Mouse (Mus musculus): ENCODE results near the gene Vegfc. TPM values are rescaled to one million over a fixed set of nuclear protein-coding genes. Genes with fewer than 3 reads are reported as not detected.

Vegfc gene
- total and polyA plus RNA-seq, 3 experiments, result not detected

DNA sequence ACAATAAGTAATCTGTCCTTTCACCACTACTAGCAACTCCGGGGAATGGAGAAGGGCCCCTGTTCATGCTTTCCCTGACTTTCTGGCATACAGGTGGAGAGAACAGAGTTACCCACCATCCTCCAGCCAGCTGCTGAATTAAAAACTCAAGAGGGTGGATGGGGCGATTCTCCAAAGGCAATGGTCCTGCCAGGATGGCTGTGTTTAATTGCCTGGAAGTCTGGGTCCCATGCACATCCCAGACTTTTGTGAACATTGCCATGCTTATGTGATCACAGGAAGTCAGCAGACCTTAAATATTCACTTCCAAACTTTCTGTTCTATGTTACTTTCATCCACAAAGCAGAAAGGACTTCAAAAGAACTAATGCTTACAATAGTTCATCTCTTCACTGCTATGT lies 107.9 kb downstream of the Vegfc start:
- no peak for DNase-seq (ENCODE audit: low read depth, low spot score)
- TF ChIP-seq CHD2 (IDR thresholded peaks at IDR 0.05; ENCODE audit: low read length) (no peak), CHD1 (IDR thresholded peaks at IDR 0.05; ENCODE audit: low read depth, low read length) (no peak), MXI1 (IDR thresholded peaks at IDR 0.05; ENCODE audit: low read depth, low read length) (no peak), MYC (IDR thresholded peaks at IDR 0.05; ENCODE audit: low read depth, low read length) (no peak), CTCF (IDR thresholded peaks at IDR 0.05 in 2 of 3, conservative IDR thresholded peaks at IDR 0.05 in 1 of 3; ENCODE audit: control insufficient read depth in 1 of 3, insufficient read depth in 1 of 3, low read depth in 2 of 3, low read length in 3 of 3, poor library complexity in 1 of 3, severe bottlenecking in 1 of 3) (no peak), KAT2A (conservative IDR thresholded peaks at IDR 0.05; ENCODE audit: low read depth, low read length) (no peak), HCFC1 (IDR thresholded peaks at IDR 0.05; ENCODE audit: low read depth, low read length) (no peak), E2F4 (IDR thresholded peaks at IDR 0.05; ENCODE audit: borderline replicate concordance, low read depth, low read length) (no peak), ZNF384 (IDR thresholded peaks at IDR 0.05; ENCODE audit: low read depth, low read length) (no peak), MAZ (IDR thresholded peaks at IDR 0.05; ENCODE audit: low read depth, low read length) (no peak), GABPA (IDR thresholded peaks at IDR 0.05; ENCODE audit: low read depth, low read length) (no peak), MAX (IDR thresholded peaks at IDR 0.05; ENCODE audit: low read length) (no peak), RCOR1 (IDR thresholded peaks at IDR 0.05; ENCODE audit: low read depth, low read length) (no peak), TBP (IDR thresholded peaks at IDR 0.05; ENCODE audit: low read depth, low read length) (no peak), NRF1 (IDR thresholded peaks at IDR 0.05; ENCODE audit: insufficient read depth, low read depth, low read length, poor library complexity, severe bottlenecking) (no peak), MEF2A (IDR thresholded peaks at IDR 0.05; ENCODE audit: extremely low read depth, insufficient replicate concordance, low read depth, low read length, poor library complexity, severe bottlenecking) (no peak), POLR2AphosphoS2 (IDR thresholded peaks at IDR 0.05; ENCODE audit: low read length) (no peak), ZKSCAN1 (IDR thresholded peaks at IDR 0.05; ENCODE audit: low read depth, low read length) (no peak), SIN3A (IDR thresholded peaks at IDR 0.05; ENCODE audit: low read length) (no peak), GATA1 (IDR thresholded peaks at IDR 0.05; ENCODE audit: low read depth, low read length) (no peak)
- Histone ChIP-seq H3K27ac (ENCODE audit: control insufficient read depth, low read depth, low read length) (no peak overlapping the region), H3K4me1 (ENCODE audit: control insufficient read depth in 1 of 2, insufficient read depth in 2 of 2, low read length in 2 of 2) (no peaks in the 10 kb centered on the region), H3K9ac (ENCODE audit: control insufficient read depth, low read depth, low read length, poor library complexity, severe bottlenecking) (no peak overlapping the region), H3K9me3 (replicated peaks; ENCODE audit: insufficient read depth, low read length) (no peaks in the 10 kb centered on the region), H3K79me2 (ENCODE audit: control insufficient read depth, insufficient read depth, low read length, poor library complexity) (no peaks in the 10 kb centered on the region), H3K36me3 (ENCODE audit: control insufficient read depth in 1 of 2, insufficient read depth in 2 of 2, low read length in 2 of 2) (no peaks in the 10 kb centered on the region), H3K27me3 (ENCODE audit: control insufficient read depth in 1 of 2, insufficient read depth in 2 of 2, low read length in 2 of 2) (no peaks in the 10 kb centered on the region), H3K4me3 (ENCODE audit: control insufficient read depth in 1 of 2, insufficient read depth in 1 of 2, low read depth in 2 of 2, low read length in 2 of 2) (no peak overlapping the region)

DNA sequence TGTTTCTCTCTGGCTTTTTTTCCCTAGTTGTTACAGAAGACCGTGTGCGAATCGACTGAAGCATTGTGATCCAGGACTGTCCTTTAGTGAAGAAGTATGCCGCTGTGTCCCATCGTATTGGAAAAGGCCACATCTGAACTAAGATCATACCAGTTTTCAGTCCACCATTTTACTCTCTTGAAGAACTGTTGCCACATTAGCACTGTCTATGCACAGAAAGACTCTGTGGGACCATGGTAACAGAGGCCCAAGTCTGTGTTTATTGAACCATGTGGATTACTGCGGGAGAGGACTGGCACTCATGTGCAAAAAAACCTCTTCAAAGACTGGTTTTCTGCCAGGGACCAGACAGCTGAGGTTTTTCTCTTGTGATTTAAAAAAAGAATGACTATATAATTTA lies 108.5 kb downstream of the Vegfc start:
- TF ChIP-seq RAD21 (IDR thresholded peaks at IDR 0.05; ENCODE audit: low read depth, low read length) (no peak), MEF2A (IDR thresholded peaks at IDR 0.05; ENCODE audit: extremely low read depth, insufficient replicate concordance, low read depth, low read length, poor library complexity, severe bottlenecking) (no peak), ZKSCAN1 (IDR thresholded peaks at IDR 0.05; ENCODE audit: low read depth, low read length) (no peak), GATA1 (IDR thresholded peaks at IDR 0.05; ENCODE audit: low read depth, low read length) (no peak), NRF1 (IDR thresholded peaks at IDR 0.05; ENCODE audit: insufficient read depth, low read depth, low read length, poor library complexity, severe bottlenecking) (no peak), EP300 (IDR thresholded peaks at IDR 0.05; ENCODE audit: low read depth in 1 of 2, low read length in 2 of 2) (no peak), ZC3H11A (IDR thresholded peaks at IDR 0.05; ENCODE audit: low read depth, low read length) (no peak), RCOR1 (IDR thresholded peaks at IDR 0.05; ENCODE audit: low read depth, low read length) (no peak), GABPA (IDR thresholded peaks at IDR 0.05; ENCODE audit: low read depth, low read length) (no peak), ZMIZ1 (IDR thresholded peaks at IDR 0.05; ENCODE audit: low read depth, low read length) (no peak), POLR2AphosphoS5 (IDR thresholded peaks at IDR 0.05; ENCODE audit: borderline replicate concordance, low read depth, low read length) (no peak), POLR2A (IDR thresholded peaks at IDR 0.05; ENCODE audit: control insufficient read depth in 1 of 2, insufficient read depth in 1 of 2, low read depth in 1 of 2, low read length in 2 of 2, poor library complexity in 1 of 2) (no peak), BHLHE40 (IDR thresholded peaks at IDR 0.05; ENCODE audit: borderline replicate concordance, low read depth, low read length) (no peak), MAX (IDR thresholded peaks at IDR 0.05; ENCODE audit: low read length) (no peak), JUND (IDR thresholded peaks at IDR 0.05; ENCODE audit: low read depth, low read length) (no peak)
- no peaks in the 10 kb centered on the region for H3K27me3 ChIP-seq (ENCODE audit: control insufficient read depth in 1 of 2, insufficient read depth in 2 of 2, low read length in 2 of 2)
- no peaks in the 10 kb centered on the region for H3K36me3 ChIP-seq (ENCODE audit: control insufficient read depth in 1 of 2, insufficient read depth in 2 of 2, low read length in 2 of 2)
- no peaks in the 10 kb centered on the region for H3K9me3 ChIP-seq (replicated peaks; ENCODE audit: insufficient read depth, low read length)
- DNase-seq (ENCODE audit: low read depth, low spot score), result no peak
- H3K79me2 ChIP-seq (ENCODE audit: control insufficient read depth, insufficient read depth, low read length, poor library complexity), result no peaks in the 10 kb centered on the region
- no peak overlapping the region for H3K4me3 ChIP-seq (ENCODE audit: control insufficient read depth in 1 of 2, insufficient read depth in 1 of 2, low read depth in 2 of 2, low read length in 2 of 2)
- H3K4me1 ChIP-seq (ENCODE audit: control insufficient read depth in 1 of 2, insufficient read depth in 2 of 2, low read length in 2 of 2), result no peaks in the 10 kb centered on the region
- no peak overlapping the region for H3K9ac ChIP-seq (ENCODE audit: control insufficient read depth, low read depth, low read length, poor library complexity, severe bottlenecking)
- H3K27ac ChIP-seq (ENCODE audit: control insufficient read depth, low read depth, low read length), result no peak overlapping the region
